Mouse (Mus musculus) olfactory bulb, adult 2 months (tissue): ENCODE results near the gene Gm17949.

Experiments
- CTCF ChIP-seq: fragments of 200-500 bp; IDR thresholded peaks from 2 replicates; pipeline ENCODE4 v1.5.1; 2012; ENCODE audit warnings: low read depth, mild to moderate bottlenecking, low read length, moderate library complexity; ENCODE audit not compliant: insufficient read depth
- POLR2A ChIP-seq: fragments of 200-500 bp; IDR thresholded peaks from 2 replicates; pipeline ENCODE4 v1.6.1; 2012; ENCODE audit warnings: mild to moderate bottlenecking, low read depth, low read length, moderate library complexity; ENCODE audit not compliant: insufficient read depth

GRCm38 (mm10) chr17:56961880-56962279 is 49.4 kb upstream of the Gm17949 start:
- TF ChIP-seq POLR2A (no peak), CTCF (no peak)
